ENCODE assay signal across 9 mouse cellular contexts in genomic region chr9:72791681-72792080, GRCm38 (mm10). TPM values are rescaled to one million over a fixed set of nuclear protein-coding genes. Genes with fewer than 3 reads are reported as not detected.
DNase-seq lines count a peak whose midpoint lies in the region; ATAC-seq and TF ChIP-seq lines count a peak whose summit lies in the region.
"Had no signal": no experiment of that assay in that cellular context is flagged by ENCODE, and none has a peak within 500 bp of the region (broad histone marks: within the 10 kb centered on the region; RNA-seq: fewer than 3 reads in every experiment).

No protein-coding gene starts in this region.

- DNase-seq in adrenal gland, adult 18-20 months (ENCODE audit: low spot score in 2 of 2), result peak; percentile 21 to 27
- DNase-seq in gastrocnemius, postnatal 25 days, result peak; percentile 35
- peak; percentile 42 for DNase-seq in kidney, adult 2 months
- peak; percentile 63 for DNase-seq in lung, postnatal 36 days
- DNase-seq in right cerebral cortex, postnatal 14 days, result no peak
- no peak for DNase-seq in right cerebral cortex, adult 18-20 months

- no peak for TF ChIP-seq POLR2A in kidney, adult 2 months (IDR thresholded peaks at IDR 0.05; ENCODE audit: low read depth, low read length)

- H3K79me2 ChIP-seq in C2C12 (ENCODE audit: control insufficient read depth, insufficient read depth), result no peaks in the 10 kb centered on the region

- no peaks in the 10 kb centered on the region for H3K79me3 ChIP-seq in C2C12 (ENCODE audit: low read depth)

- H3K27me3 ChIP-seq in C2C12 (ENCODE audit: control insufficient read depth, insufficient read depth, insufficient read length), result no peaks in the 10 kb centered on the region
- no peaks in the 10 kb centered on the region for H3K27me3 ChIP-seq in kidney, adult 2 months (replicated peaks; ENCODE audit: control insufficient read depth, insufficient read depth, low read length)
- H3K27me3 ChIP-seq: limb, embryonic 15.5 days had no signal

- WGBS in kidney, adult 2 months, result 18% methylated on average over 6 of the region's 6 CpGs

- H3ac ChIP-seq in C2C12 (ENCODE audit: control insufficient read depth, insufficient read length, low read depth), result no peak overlapping the region

- no peak for TF ChIP-seq CTCF in C2C12 (IDR thresholded peaks at IDR 0.05; ENCODE audit: control insufficient read depth, insufficient read depth, insufficient read length)
- TF ChIP-seq CTCF in kidney, adult 2 months (conservative IDR thresholded peaks at IDR 0.05; ENCODE audit: insufficient read depth, insufficient read length, low read depth, low read length), result no peak

- H3K27ac ChIP-seq in kidney, adult 2 months (ENCODE audit: insufficient read depth, low read depth, low read length), result no peak overlapping the region

- no peaks in the 10 kb centered on the region for H3K36me3 ChIP-seq in C2C12 (ENCODE audit: control insufficient read depth, insufficient read depth)
- H3K36me3 ChIP-seq in kidney, adult 2 months (ENCODE audit: control insufficient read depth, insufficient read depth, low read length), result no peaks in the 10 kb centered on the region
- H3K36me3 ChIP-seq: limb, embryonic 15.5 days had no signal

- H3K4me3 ChIP-seq in C2C12 (ENCODE audit: insufficient read depth, poor library complexity, severe bottlenecking), result no peak overlapping the region
- H3K4me3 ChIP-seq in kidney, adult 2 months (ENCODE audit: insufficient read depth, low read depth, low read length), result no peak overlapping the region
- H3K4me3 ChIP-seq: limb, embryonic 15.5 days had no signal

- H3K4me1 ChIP-seq in kidney, adult 2 months (ENCODE audit: control insufficient read depth, insufficient read depth, low read length), result no peaks in the 10 kb centered on the region

- ATAC-seq in inflammation-experienced regulatory T-cells, adult 6 months, result no peak

TF ChIP-seq in C2C12, 6 proteins besides CTCF, POLR2A, EP300 and RAD21:
- TF ChIP-seq USF1 (IDR thresholded peaks at IDR 0.05; ENCODE audit: low read depth), result peak; percentile 31
- no peak for TF ChIP-seq MAX (IDR thresholded peaks at IDR 0.05)
- TF ChIP-seq MYOD1 (IDR thresholded peaks at IDR 0.05; ENCODE audit: control insufficient read depth, insufficient read length, low read depth), result no peak

RNA-seq across cellular contexts. Expression of gene Prtg, which starts 15.0 kb away (rescaled TPM):
- polyA plus RNA-seq in C2C12 (2012; fragmentation: generic; extraction: Trizol), result 0.59 TPM
- total RNA-seq in adrenal gland, adult 18-20 months (2021), result under 1 TPM in 1 of 2 experiments, not detected in 1; 0.07 TPM
- under 1 TPM; 0.13 to 0.18 TPM for total RNA-seq in gastrocnemius, postnatal 25 days (2021)
- 0.06 and 0.15 TPM in 2 replicates for polyA plus RNA-seq in kidney, adult 2 months (2012; rRNA removed)
- polyA plus RNA-seq in inflammation-experienced regulatory T-cells, adult 6 months (2017; shearing (Covaris generic)), result under 1 TPM in 1 of 3 experiments, not detected in 2; 0.26 TPM

Comparison
In these comparisons a context has a peak if more than half of its experiments do, and no peak if none do; other contexts are left out.
1. DNase-seq: peak in adrenal gland, adult 18-20 months (2 of 2), gastrocnemius, postnatal 25 days (single experiment), kidney, adult 2 months (single experiment) and lung, postnatal 36 days (single experiment); none in right cerebral cortex, postnatal 14 days (single experiment) and right cerebral cortex, adult 18-20 months (single experiment).